In genomic region chr4:133085783-133086342, GRCm38 (mm10) we compare ENCODE assay signal across 9 mouse cellular contexts. TPM values are rescaled to one million over a fixed set of nuclear protein-coding genes. Genes with fewer than 3 reads are reported as not detected.
A peak's percentile ranks its signal among the peaks of the same experiment; 100 is the strongest.
DNase-seq lines count a peak whose midpoint lies in the region; ATAC-seq and TF ChIP-seq lines count a peak whose summit lies in the region.
"Had no signal": no experiment of that assay in that cellular context is flagged by ENCODE, and none has a peak within 500 bp of the region (broad histone marks: within the 10 kb centered on the region; RNA-seq: fewer than 3 reads in every experiment).

No protein-coding gene starts in this region.

- H3K36me3 ChIP-seq in forebrain, embryonic 15.5 days: no peaks in the 10 kb centered on the region
- no peaks in the 10 kb centered on the region for H3K36me3 ChIP-seq in limb, embryonic 14.5 days (ENCODE audit: control insufficient read depth, insufficient read depth, low read length)

- H3K27me3 ChIP-seq in forebrain, embryonic 15.5 days: no peaks in the 10 kb centered on the region
- H3K27me3 ChIP-seq in limb, embryonic 14.5 days (ENCODE audit: control insufficient read depth, insufficient read depth, low read length): no peaks in the 10 kb centered on the region

- 17% methylated on average over 12 of the region's 12 CpGs for WGBS in forebrain, embryonic 15.5 days
- 14% methylated on average over 12 of the region's 12 CpGs for WGBS in limb, embryonic 14.5 days

- TF ChIP-seq CTCF in layer of hippocampus, adult 2 months (conservative IDR thresholded peaks at IDR 0.05): no peak

- peak overlapping the region; percentile 55 for H3K4me3 ChIP-seq in layer of hippocampus, adult 2 months
- H3K4me3 ChIP-seq in forebrain, embryonic 15.5 days: peak overlapping the region; percentile 41
- peak overlapping the region; percentile 35 for H3K4me3 ChIP-seq in limb, embryonic 14.5 days (replicated peaks; ENCODE audit: low read length)

- peaks cover 57% of the 10 kb centered on the region for H3K4me1 ChIP-seq in forebrain, embryonic 15.5 days
- peaks cover 58% of the 10 kb centered on the region for H3K4me1 ChIP-seq in limb, embryonic 14.5 days (ENCODE audit: control insufficient read depth, insufficient read depth, low read length)

- no peak for DNase-seq in layer of hippocampus, adult 2 months (ENCODE audit: low spot score in 2 of 2)
- DNase-seq in layer of hippocampus, adult 9-11 months: no peak
- peak; percentile 62 for DNase-seq in limb, embryonic 14.5 days (ENCODE audit: low spot score)
- no peak for DNase-seq in adrenal gland, postnatal 36 days
- DNase-seq in ovary, postnatal 10 days (ENCODE audit: low spot score): no peak

- peak overlapping the region; percentile 42 for H3K9ac ChIP-seq in forebrain, embryonic 15.5 days (replicated peaks)
- H3K9ac ChIP-seq in limb, embryonic 14.5 days (ENCODE audit: low read depth, low read length, severe bottlenecking): peak overlapping the region; percentile 56

- TF ChIP-seq POLR2A in limb, embryonic 14.5 days (IDR thresholded peaks at IDR 0.05; ENCODE audit: borderline replicate concordance, extremely low read depth, insufficient read depth, insufficient read length): no peak

- 0 out of 2 replicates have a peak, but pooled peaks have one; percentile 9 for ATAC-seq in forebrain, embryonic 15.5 days (replicated peaks)
- peak; percentile 17; the same call in 1 of the 2 replicates for ATAC-seq in limb, embryonic 14.5 days (ENCODE audit: low FRiP score, low read depth)
- ATAC-seq in neutrophil, adult 5-6 weeks (ENCODE audit: extremely low read depth, insufficient number of reproducible peaks, low FRiP score, poor library complexity, severe bottlenecking): peak; percentile 36; the same call in 1 of the 2 replicates
- ATAC-seq in erythroblast, adult 5-6 weeks (replicated peaks; ENCODE audit: low FRiP score, poor library complexity, severe bottlenecking): no peak

- peak overlapping the region; percentile 84 for H3K27ac ChIP-seq in layer of hippocampus, adult 2 months
- peak overlapping the region; percentile 68 for H3K27ac ChIP-seq in forebrain, embryonic 15.5 days (replicated peaks)
- peak overlapping the region; percentile 22; the same call in 1 of the 2 replicates for H3K27ac ChIP-seq in limb, embryonic 14.5 days (replicated peaks; ENCODE audit: low read depth, low read length)
- H3K27ac ChIP-seq: macrophage had no signal

- peak overlapping the region; percentile 81 for H3K4me2 ChIP-seq in forebrain, embryonic 15.5 days (replicated peaks)
- peak overlapping the region; percentile 96 for H3K4me2 ChIP-seq in limb, embryonic 14.5 days (replicated peaks; ENCODE audit: low read depth, low read length, severe bottlenecking)

- H3K9me3 ChIP-seq in forebrain, embryonic 15.5 days: no peaks in the 10 kb centered on the region
- no peaks in the 10 kb centered on the region for H3K9me3 ChIP-seq in limb, embryonic 14.5 days (ENCODE audit: control insufficient read depth, low read length)

RNA-seq across cellular contexts. Expression of gene Wasf2, which starts 44.4 kb away (rescaled TPM):
- 10 to 100 TPM; 32.0 to 33.1 TPM for total RNA-seq in layer of hippocampus, adult 2 months (2021)
- 31.8 and 33.6 TPM in 2 replicates for polyA plus RNA-seq in forebrain, embryonic 15.5 days (2015; fragmentation: Nextera tagmentation; extraction: Ambion mirVana)
- polyA plus RNA-seq in limb, embryonic 14.5 days (2012; rRNA removed): 62.0 and 70.9 TPM in 2 replicates
- 92.2 and 96.6 TPM in 2 replicates for polyA plus RNA-seq in limb, embryonic 14.5 days (2014; fragmentation: Nextera tagmentation; extraction: Ambion mirVana)
- 89.1 and 105 TPM in 2 replicates for total RNA-seq in neutrophil, adult 5-6 weeks (2017)
- 100 to 1,000 TPM; 122 to 132 TPM for total RNA-seq in adrenal gland, postnatal 36 days (2021)
- 49.6 and 78.6 TPM in 2 replicates for total RNA-seq in erythroblast, adult 5-6 weeks (2015; ENCODE audit: low replicate concordance)
- 40.3 and 58.8 TPM in 2 replicates for total RNA-seq in erythroblast, adult 5-6 weeks (2017; ENCODE audit: low replicate concordance)

Comparison
In these comparisons a context has a peak if more than half of its experiments do, and no peak if none do; other contexts are left out.
1. H3K27ac ChIP-seq: peak in every context shown above with its lines; median percentile 84 in layer of hippocampus, adult 2 months; 68 in forebrain, embryonic 15.5 days; 22 in limb, embryonic 14.5 days.